Mouse (Mus musculus) megakaryocyte, embryonic 14.5 days (primary cell): ENCODE measurements around the gene Mcrip1. TPM values are rescaled to one million over a fixed set of nuclear protein-coding genes. Genes with fewer than 3 reads are reported as not detected.
"Not testable (repeated sequence)": the region's sequence is repeated elsewhere in the genome, so short reads cannot be mapped to it uniquely, and the experiment has no call there.

Experiments used
- H3K27me3 ChIP-seq: replicated peaks from 2 replicates; pipeline ENCODE3; 2012; ENCODE audit warnings: inconsistent platforms
- H3K36me3 ChIP-seq: replicated peaks from 2 replicates; pipeline ENCODE3; 2012; ENCODE audit warnings: low read length, inconsistent platforms, mixed read lengths
- H3K4me1 ChIP-seq: 2 replicates; pipeline ENCODE4 v1.6.1; 2012; ENCODE audit warnings: inconsistent platforms
- H3K4me3 ChIP-seq: replicated peaks from 2 replicates; pipeline ENCODE3; 2012; ENCODE audit warnings: moderate library complexity, mild to moderate bottlenecking, inconsistent platforms
- H3K9me3 ChIP-seq: 2 replicates; pipeline ENCODE4 v1.6.1; 2012; ENCODE audit warnings: inconsistent platforms
- FLI1 ChIP-seq: IDR thresholded peaks from 2 replicates; pipeline ENCODE4 v1.6.1; 2012; ENCODE audit warnings: low read length, inconsistent platforms, mixed read lengths
- GATA1 ChIP-seq: IDR thresholded peaks from 3 replicates; pipeline ENCODE4 v1.6.1; 2012; ENCODE audit warnings: mixed read lengths, low read length, inconsistent platforms, borderline replicate concordance
- polyA plus RNA-seq: library from polyadenylated mRNA; stranded (reverse); fragments of >175 nt; gene quantifications from 2 replicates; pipeline ENCODE4 v1.2.3, GENCODE M21; 2012; ENCODE audit warnings: low replicate concordance; ENCODE audit not compliant: insufficient read depth

Mcrip1 gene
- polyA plus RNA-seq, 1 experiment: 227 TPM

DNA sequence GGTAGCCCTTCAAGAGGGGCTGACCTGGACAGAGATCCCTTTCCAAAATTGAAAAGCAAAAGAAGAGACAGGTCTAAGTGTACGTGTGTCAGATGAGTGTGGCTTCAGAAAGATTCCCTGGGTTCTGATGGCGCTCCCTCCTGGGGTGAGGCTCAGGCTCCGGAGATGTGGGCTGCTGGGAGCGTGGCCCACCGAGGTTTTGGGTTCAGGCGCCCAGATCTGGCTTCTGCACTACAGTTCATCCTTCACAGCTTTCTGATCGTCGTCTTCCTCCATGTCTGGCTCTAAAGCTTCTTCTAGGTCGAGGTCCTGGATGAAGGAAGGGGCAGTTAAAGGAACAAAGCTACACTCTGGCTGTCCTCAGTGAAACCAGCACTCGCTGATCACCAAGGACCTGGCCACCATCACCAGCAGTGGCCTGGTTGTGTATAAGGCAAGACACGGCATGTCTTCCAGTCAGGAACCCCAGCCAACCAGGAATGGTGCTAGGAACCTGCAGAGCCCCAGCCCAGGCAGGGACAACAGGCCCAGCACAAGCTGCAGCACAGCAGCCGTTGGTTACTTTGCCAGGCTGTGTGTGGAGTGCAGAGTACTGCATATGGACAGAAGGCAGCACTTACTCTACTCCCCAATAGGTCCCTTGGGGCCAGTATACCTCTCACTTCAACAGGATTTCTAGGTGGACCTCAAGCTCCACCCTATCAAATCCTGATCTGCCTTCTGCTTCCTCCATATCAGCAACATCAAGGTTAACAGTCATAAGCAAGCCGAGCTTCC is 11.6 kb upstream of the Mcrip1 start:
- no peaks in the 10 kb centered on the region for H3K27me3 ChIP-seq
- peaks cover 14% of the 10 kb centered on the region for H3K4me1 ChIP-seq
- TF ChIP-seq GATA1 (no peak), FLI1 (no peak)
- H3K4me3 ChIP-seq: no peak overlapping the region
- H3K36me3 ChIP-seq: peaks cover 75% of the 10 kb centered on the region
- H3K9me3 ChIP-seq: peaks cover 8% of the 10 kb centered on the region

DNA sequence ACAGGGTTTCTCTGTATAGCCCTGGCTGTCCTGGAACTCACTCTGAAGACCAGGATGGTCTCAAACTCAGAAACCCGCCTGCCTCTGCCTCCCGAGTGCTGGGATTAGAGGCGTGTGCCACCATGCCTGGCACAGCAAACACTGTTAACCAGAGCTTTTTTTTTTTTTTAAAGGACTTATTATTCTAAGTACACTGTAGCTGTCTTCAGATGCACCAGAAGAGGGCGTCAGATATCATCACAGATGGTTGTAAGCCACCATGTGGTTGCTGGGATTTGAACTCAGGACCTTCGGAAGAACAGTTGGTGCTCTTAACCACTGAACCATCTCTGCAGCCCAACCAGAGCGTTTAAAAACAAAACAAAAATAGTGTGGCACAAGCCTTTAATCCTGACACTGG is 9.3 kb upstream of the Mcrip1 start:
- H3K27me3 ChIP-seq, H3K9me3 ChIP-seq, H3K4me3 ChIP-seq: not testable (repeated sequence)
- H3K4me1 ChIP-seq: peaks cover 24% of the 10 kb centered on the region
- H3K36me3 ChIP-seq: peaks cover 53% of the 10 kb centered on the region

GRCm38 (mm10) chr11:120555260-120555659 is 5.7 kb upstream of the Mcrip1 start:
- Histone ChIP-seq H3K4me1 (peaks cover 42% of the 10 kb centered on the region), H3K27me3 (no peaks in the 10 kb centered on the region), H3K9me3 (peaks cover 8% of the 10 kb centered on the region), H3K36me3 (peaks cover 17% of the 10 kb centered on the region), H3K4me3 (peak overlapping the region; percentile 62)
- TF ChIP-seq FLI1: no peak

DNA sequence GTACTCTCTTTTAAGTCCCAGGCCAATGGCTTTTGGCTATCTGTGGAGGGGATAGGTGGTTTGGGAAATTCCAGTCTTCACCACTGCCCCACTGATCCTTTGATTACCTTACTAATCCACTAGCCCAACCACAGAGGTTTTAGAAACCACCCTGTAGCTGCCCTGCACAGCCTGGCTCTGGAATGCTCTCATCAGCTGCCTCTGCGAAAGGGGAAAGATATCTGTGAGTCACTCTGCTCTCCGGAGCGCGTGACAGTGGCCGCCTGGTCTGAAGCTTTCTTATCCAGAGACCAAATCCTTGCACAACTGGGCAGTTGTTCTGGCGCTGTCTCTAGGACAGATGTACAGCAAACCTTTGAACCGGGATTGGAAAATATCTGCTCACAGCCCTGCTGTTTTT is 5.3 kb upstream of the Mcrip1 start:
- TF ChIP-seq FLI1 (no peak), GATA1 (no peak)
- Histone ChIP-seq H3K4me1 (peaks cover 46% of the 10 kb centered on the region), H3K4me3 (peak overlapping the region; percentile 8), H3K9me3 (peaks cover 8% of the 10 kb centered on the region), H3K36me3 (peaks cover 13% of the 10 kb centered on the region), H3K27me3 (no peaks in the 10 kb centered on the region)

DNA sequence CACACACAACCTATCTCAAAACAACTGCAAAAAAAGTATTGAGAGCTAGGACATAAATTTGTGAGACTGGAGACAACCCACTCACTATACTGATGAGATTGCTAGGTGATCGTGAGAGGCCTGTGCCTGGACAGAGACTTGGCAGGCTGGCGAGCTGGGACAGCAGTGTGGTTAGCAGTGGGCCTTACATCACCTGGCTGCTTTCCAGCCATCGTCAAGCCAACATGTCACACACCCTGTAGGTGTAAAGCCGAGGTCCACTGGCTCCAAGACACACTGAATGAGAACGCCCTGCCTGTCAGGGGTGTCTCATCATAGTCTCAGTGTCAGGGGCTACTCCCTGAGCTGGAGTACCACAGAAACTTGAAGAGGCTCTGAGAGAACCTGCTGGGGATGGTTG is 3.2 kb upstream of the Mcrip1 start:
- H3K4me1 ChIP-seq: peaks cover 61% of the 10 kb centered on the region

DNA sequence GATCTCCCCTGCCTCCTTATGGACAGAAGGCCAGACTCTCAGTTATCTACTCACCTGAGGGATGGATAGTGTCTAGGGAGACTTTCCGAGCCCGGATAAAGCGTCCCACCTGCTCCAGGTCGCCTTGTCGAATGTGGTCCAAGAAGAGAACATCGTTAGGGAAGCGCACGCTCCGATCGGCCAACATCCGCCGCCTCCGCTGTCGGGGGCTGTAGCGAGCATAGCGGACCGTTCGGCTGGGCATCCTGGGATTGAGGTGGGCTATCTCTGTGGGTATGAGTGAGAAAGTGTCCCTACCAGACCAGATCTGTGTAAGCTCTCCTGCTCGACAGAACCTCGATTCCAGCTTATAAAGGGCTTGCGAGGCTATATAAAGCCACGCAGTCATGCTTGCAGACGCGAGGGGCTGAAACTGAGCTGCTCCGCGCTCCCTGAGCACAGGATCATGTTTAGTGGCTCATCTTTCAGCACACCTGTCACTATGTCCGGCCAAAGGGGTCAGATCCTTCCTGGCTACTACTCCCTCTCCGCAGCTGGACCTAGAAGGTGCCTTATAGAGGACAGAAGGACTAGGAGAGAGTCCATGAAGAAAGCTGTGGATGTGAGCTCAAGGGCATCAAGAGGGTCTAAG is 1.4 kb upstream of the Mcrip1 start, which contains the start of gene Ppp1r27:
TSS of gene Ppp1r27 (minus strand) at position 323 of the 631 bp plus-strand sequence.
- Histone ChIP-seq H3K4me1 (peaks cover 79% of the 10 kb centered on the region), H3K27me3 (no peaks in the 10 kb centered on the region), H3K4me3 (peak within 1 kb of the TSS; percentile 99), H3K9me3 (no peaks in the 10 kb centered on the region), H3K36me3 (peaks cover 13% of the 10 kb centered on the region)
- TF ChIP-seq FLI1: no peak
- no peak for TF ChIP-seq GATA1

More for the DNA sequence above, 3.2 kb upstream of the Mcrip1 start:
- Histone ChIP-seq H3K9me3 (peaks cover 6% of the 10 kb centered on the region), H3K27me3 (no peaks in the 10 kb centered on the region), H3K4me3 (no peak overlapping the region), H3K36me3 (peaks cover 2% of the 10 kb centered on the region)
- TF ChIP-seq FLI1: no peak
- no peak for TF ChIP-seq GATA1

- Histone ChIP-seq H3K4me3 (peak overlapping the region; percentile 99), H3K9me3 (no peaks in the 10 kb centered on the region), H3K27me3 (no peaks in the 10 kb centered on the region), H3K36me3 (peaks cover 20% of the 10 kb centered on the region), H3K4me1 (peaks cover 79% of the 10 kb centered on the region)
- no peak for TF ChIP-seq GATA1
- no peak for TF ChIP-seq FLI1
Observed at GRCm38 (mm10) chr11:120549986-120550809, 671 bp upstream of the Mcrip1 start.

DNA sequence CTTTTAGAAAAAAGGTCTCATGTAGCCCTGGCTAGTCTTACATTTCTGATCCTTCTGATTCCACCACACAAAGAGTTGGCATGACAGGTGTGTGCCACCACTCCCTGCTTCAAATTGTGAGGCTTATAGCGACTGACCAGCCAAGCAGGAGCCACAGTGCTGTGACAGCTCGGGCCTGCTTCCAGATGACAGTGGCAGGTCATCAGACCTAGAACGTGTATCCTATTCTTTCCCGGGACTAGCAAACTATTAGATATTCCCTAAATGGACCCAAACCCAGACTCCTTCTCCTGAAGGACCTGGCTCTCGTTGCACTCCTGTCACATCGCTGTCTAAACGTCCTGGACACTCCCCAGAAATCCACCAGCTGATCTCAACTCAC is 750 bp downstream of the Mcrip1 start:
- no peaks in the 10 kb centered on the region for H3K27me3 ChIP-seq
- H3K36me3 ChIP-seq: peaks cover 34% of the 10 kb centered on the region
- peaks cover 80% of the 10 kb centered on the region for H3K4me1 ChIP-seq
- H3K4me3 ChIP-seq: peak overlapping the region; percentile 99
- TF ChIP-seq FLI1 (no peak), GATA1 (no peak)
- no peaks in the 10 kb centered on the region for H3K9me3 ChIP-seq

DNA sequence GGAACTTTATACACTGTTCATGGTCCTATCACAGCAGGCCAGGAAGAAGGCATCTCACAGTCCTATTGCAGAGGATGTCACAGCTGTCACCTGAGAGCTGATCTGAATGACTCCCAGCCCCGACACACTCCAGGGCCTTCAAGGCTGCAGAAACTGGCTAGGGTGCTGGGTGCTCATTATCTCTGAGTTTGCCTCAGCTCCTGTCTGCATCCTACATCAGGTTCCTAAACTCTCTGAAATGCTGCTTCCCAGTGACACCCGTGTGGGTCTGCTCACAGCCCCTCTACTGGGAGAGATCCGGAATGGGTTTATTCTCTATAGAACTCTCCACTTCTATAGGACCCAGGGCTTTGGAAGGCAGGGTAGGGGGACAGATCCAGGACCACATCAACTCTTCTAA is 1.3 kb downstream of the Mcrip1 start:
- H3K9me3 ChIP-seq: no peaks in the 10 kb centered on the region
- TF ChIP-seq FLI1: no peak
- peaks cover 83% of the 10 kb centered on the region for H3K4me1 ChIP-seq
- H3K27me3 ChIP-seq: no peaks in the 10 kb centered on the region
- peaks cover 40% of the 10 kb centered on the region for H3K36me3 ChIP-seq
- H3K4me3 ChIP-seq: peak overlapping the region; percentile 99

- no peaks in the 10 kb centered on the region for H3K27me3 ChIP-seq
- H3K36me3 ChIP-seq: peaks cover 47% of the 10 kb centered on the region
- no peaks in the 10 kb centered on the region for H3K9me3 ChIP-seq
- peaks cover 84% of the 10 kb centered on the region for H3K4me1 ChIP-seq
- peak overlapping the region; percentile 99 for H3K4me3 ChIP-seq
- TF ChIP-seq FLI1 (no peak), GATA1 (no peak)
Observed at GRCm38 (mm10) chr11:120547469-120547868, 2.1 kb downstream of the Mcrip1 start.
